ENCODE assay signal across 9 mouse cellular contexts in the genomic region with DNA sequence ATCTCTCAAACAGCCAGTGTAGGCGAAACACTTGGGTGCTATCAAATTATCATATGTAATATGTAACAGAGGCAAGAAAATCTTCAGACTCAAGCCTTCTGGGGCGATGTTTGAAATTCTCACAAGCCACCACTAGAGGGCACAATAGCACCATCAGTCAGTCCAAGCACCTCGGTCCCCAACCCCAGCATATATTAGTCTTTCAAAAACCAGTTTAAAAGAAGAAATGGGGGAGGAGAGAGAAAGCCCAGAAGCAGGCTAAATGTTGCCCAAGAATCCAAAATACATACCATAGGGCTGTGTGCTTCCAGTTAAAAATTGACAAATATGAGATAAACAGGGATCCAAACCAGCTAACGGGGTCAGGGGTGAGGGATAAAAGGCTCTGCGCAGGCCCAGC. TPM values are rescaled to one million over a fixed set of nuclear protein-coding genes. Genes with fewer than 3 reads are reported as not detected.
DNase-seq lines count a peak whose midpoint lies in the region; ATAC-seq and TF ChIP-seq lines count a peak whose summit lies in the region.
"Had no signal": no experiment of that assay in that cellular context is flagged by ENCODE, and none has a peak within 500 bp of the region (broad histone marks: within the 10 kb centered on the region; RNA-seq: fewer than 3 reads in every experiment).

No protein-coding gene starts in this region.

- H3K9ac ChIP-seq in forebrain, embryonic 11.5 days (ENCODE audit: low read length), result no peak overlapping the region
- H3K9ac ChIP-seq in hindbrain, embryonic 16.5 days (ENCODE audit: low read depth, low read length), result no peak overlapping the region
- H3K9ac ChIP-seq: hindbrain, embryonic 15.5 days had no signal

- no peak for TF ChIP-seq POLR2A in brain, embryonic 14.5 days (IDR thresholded peaks at IDR 0.05; ENCODE audit: borderline replicate concordance, extremely low read depth, insufficient read depth, insufficient read length, poor library complexity, severe bottlenecking)

- H3K36me3 ChIP-seq in forebrain, embryonic 11.5 days (ENCODE audit: control insufficient read depth, insufficient read depth, low read length), result no peaks in the 10 kb centered on the region
- H3K36me3 ChIP-seq in hindbrain, embryonic 16.5 days (ENCODE audit: control insufficient read depth, insufficient read depth, low read length), result no peaks in the 10 kb centered on the region
- H3K36me3 ChIP-seq: hindbrain, embryonic 15.5 days had no signal

- H3K4me2 ChIP-seq in forebrain, embryonic 11.5 days (ENCODE audit: low read depth, low read length, severe bottlenecking), result no peak overlapping the region
- H3K4me2 ChIP-seq in hindbrain, embryonic 16.5 days (ENCODE audit: low read length), result no peak overlapping the region
- H3K4me2 ChIP-seq: hindbrain, embryonic 15.5 days had no signal

- H3K27me3 ChIP-seq in forebrain, embryonic 11.5 days (ENCODE audit: control insufficient read depth, insufficient read depth, low read length), result no peaks in the 10 kb centered on the region
- H3K27me3 ChIP-seq in hindbrain, embryonic 16.5 days (replicated peaks; ENCODE audit: control insufficient read depth, insufficient read depth, low read length), result no peaks in the 10 kb centered on the region
- H3K27me3 ChIP-seq: hindbrain, embryonic 15.5 days had no signal

- DNase-seq in ovary, postnatal 36 days (ENCODE audit: low spot score), result peak; percentile 49
- no peak for DNase-seq in ovary, adult 18-20 months (ENCODE audit: low spot score)
- DNase-seq in brain, embryonic 14.5 days (ENCODE audit: low read depth), result peak; percentile 92
- peak; percentile 79 for DNase-seq in forebrain, embryonic 11.5 days (ENCODE audit: low spot score)
- peak; percentile 69 for DNase-seq in left cerebral cortex, postnatal 4 days
- DNase-seq in retina, adult 2 months (ENCODE audit: low read depth, low spot score), result peak; percentile 57
- DNase-seq in thymus, postnatal 14 days, result peak; percentile 74

- no peak for ATAC-seq in forebrain, embryonic 11.5 days (replicated peaks; ENCODE audit: low FRiP score)
- peak; percentile 8; the same call in 1 of the 2 replicates for ATAC-seq in hindbrain, embryonic 16.5 days

- 39% methylated on average over 5 of the region's 5 CpGs for WGBS in forebrain, embryonic 11.5 days
- 40% methylated on average over 5 of the region's 5 CpGs for WGBS in hindbrain, embryonic 16.5 days

- H3K9me3 ChIP-seq in forebrain, embryonic 11.5 days (ENCODE audit: control insufficient read depth, low read length), result no peaks in the 10 kb centered on the region
- H3K9me3 ChIP-seq in hindbrain, embryonic 16.5 days (ENCODE audit: control insufficient read depth, low read length), result no peaks in the 10 kb centered on the region
- H3K9me3 ChIP-seq: hindbrain, embryonic 15.5 days had no signal

- no peak overlapping the region for H3K4me3 ChIP-seq in forebrain, embryonic 11.5 days (ENCODE audit: low read depth, low read length)
- no peak overlapping the region for H3K4me3 ChIP-seq in hindbrain, embryonic 16.5 days (ENCODE audit: low read length)
- H3K4me3 ChIP-seq: hindbrain, embryonic 15.5 days had no signal

- H3K27ac ChIP-seq in forebrain, embryonic 11.5 days (ENCODE audit: low read depth, low read length), result no peak overlapping the region
- no peak overlapping the region for H3K27ac ChIP-seq in hindbrain, embryonic 16.5 days (ENCODE audit: low read depth, low read length)

- no peaks in the 10 kb centered on the region for H3K4me1 ChIP-seq in forebrain, embryonic 11.5 days (replicated peaks; ENCODE audit: control insufficient read depth, insufficient read depth, low read length)
- H3K4me1 ChIP-seq in hindbrain, embryonic 16.5 days (ENCODE audit: control insufficient read depth, insufficient read depth, low read depth, low read length), result peaks cover 9% of the 10 kb centered on the region; the same call in 1 of the 2 replicates

- intact Hi-C loops in left cerebral cortex, postnatal 4 days (cut with DNase I), result loop anchor here (2.0 to 5.0 kb wide), 3 partner anchors 137 to 288 kb away; no protein-coding TSS in a partner anchor

- peak; percentile 88; the same call in 1 of the 2 replicates for TF ChIP-seq CTCF in brain, embryonic 14.5 days (IDR thresholded peaks at IDR 0.05; ENCODE audit: borderline replicate concordance, extremely low read depth, insufficient read depth, insufficient read length)

RNA-seq across cellular contexts. Expression of a gene that starts 3.4 kb away (rescaled TPM):
- not detected in 2 replicates for polyA plus RNA-seq in brain, embryonic 14.5 days (2012; rRNA removed)
- polyA plus RNA-seq in forebrain, embryonic 11.5 days (2014; fragmentation: Nextera tagmentation; extraction: Ambion mirVana), result not detected in 2 replicates
- polyA plus RNA-seq in hindbrain, embryonic 16.5 days (2015; fragmentation: Nextera tagmentation; extraction: Ambion mirVana), result not detected in 2 replicates
- not detected for total RNA-seq in left cerebral cortex, postnatal 4 days (2021)
- polyA plus RNA-seq: hindbrain, embryonic 15.5 days had no signal

RNA-seq across cellular contexts. Expression of a gene that starts 4.8 kb away (rescaled TPM):
- 151 and 226 TPM in 2 replicates for polyA plus RNA-seq in brain, embryonic 14.5 days (2012; rRNA removed)
- polyA plus RNA-seq in forebrain, embryonic 11.5 days (2014; fragmentation: Nextera tagmentation; extraction: Ambion mirVana), result 114 TPM in 2 replicates
- 217 and 248 TPM in 2 replicates for polyA plus RNA-seq in hindbrain, embryonic 16.5 days (2015; fragmentation: Nextera tagmentation; extraction: Ambion mirVana)
- 100 to 1,000 TPM; 359 to 362 TPM for total RNA-seq in left cerebral cortex, postnatal 4 days (2021)

RNA-seq across cellular contexts. Expression of a gene that starts 5.0 kb away (rescaled TPM):
- polyA plus RNA-seq in brain, embryonic 14.5 days (2012; rRNA removed), result 0.90 and 1.2 TPM in 2 replicates
- polyA plus RNA-seq in forebrain, embryonic 11.5 days (2014; fragmentation: Nextera tagmentation; extraction: Ambion mirVana), result 0.40 and 0.45 TPM in 2 replicates
- polyA plus RNA-seq in hindbrain, embryonic 16.5 days (2015; fragmentation: Nextera tagmentation; extraction: Ambion mirVana), result 1.4 and 1.5 TPM in 2 replicates
- 1 to 10 TPM; 2.1 to 3.5 TPM for total RNA-seq in left cerebral cortex, postnatal 4 days (2021)

RNA-seq across cellular contexts. Expression of a gene that starts 20.8 kb away (rescaled TPM):
- not detected in 2 replicates for polyA plus RNA-seq in brain, embryonic 14.5 days (2012; rRNA removed)
- 0.40 and 0.56 TPM in 2 replicates for polyA plus RNA-seq in forebrain, embryonic 11.5 days (2014; fragmentation: Nextera tagmentation; extraction: Ambion mirVana)
- polyA plus RNA-seq in hindbrain, embryonic 16.5 days (2015; fragmentation: Nextera tagmentation; extraction: Ambion mirVana), result 0.26 and 0.41 TPM in 2 replicates
- total RNA-seq in left cerebral cortex, postnatal 4 days (2021), result not detected

RNA-seq across cellular contexts. Expression of a gene that starts 51.0 kb away (rescaled TPM):
- 0.24 and 0.44 TPM in 2 replicates for polyA plus RNA-seq in brain, embryonic 14.5 days (2012; rRNA removed)
- not detected in 2 replicates for polyA plus RNA-seq in forebrain, embryonic 11.5 days (2014; fragmentation: Nextera tagmentation; extraction: Ambion mirVana)
- polyA plus RNA-seq in hindbrain, embryonic 16.5 days (2015; fragmentation: Nextera tagmentation; extraction: Ambion mirVana), result 0.17 and 0.19 TPM in 2 replicates
- total RNA-seq in left cerebral cortex, postnatal 4 days (2021), result 1 to 10 TPM; 1.3 to 1.5 TPM
